In genomic region chr4:154838741-154839140, GRCm38 (mm10) we compare ENCODE assay signal across 20 mouse cellular contexts. TPM values are rescaled to one million over a fixed set of nuclear protein-coding genes. Genes with fewer than 3 reads are reported as not detected.
"Had no signal": no experiment of that assay in that cellular context is flagged by ENCODE, and none has a peak within 500 bp of the region (broad histone marks: within the 10 kb centered on the region; RNA-seq: fewer than 3 reads in every experiment).

No protein-coding gene starts in this region.

- H3K4me2 ChIP-seq: liver, embryonic 13.5 days; midbrain, embryonic 11.5 days had no signal

- H3K27ac ChIP-seq: layer of hippocampus, adult 2 months; liver, embryonic 13.5 days; stomach, postnatal 0 days had no signal

- H3K27me3 ChIP-seq: liver, embryonic 13.5 days had no signal

- DNase-seq: kidney, adult 9 months; kidney, postnatal 14 days; layer of hippocampus, adult 9-11 months; liver, embryonic 13.5 days; lung, adult 2 months; lung, postnatal 14 days; lung, postnatal 4 days; midbrain, embryonic 14.5 days; thymus, adult 2 months; thymus, postnatal 14 days; thymus, postnatal 4 days had no signal

- H3K9ac ChIP-seq: liver, embryonic 13.5 days had no signal

- H3K4me1 ChIP-seq: liver, embryonic 13.5 days had no signal

- H3K4me3 ChIP-seq: layer of hippocampus, adult 2 months; liver, embryonic 13.5 days had no signal

- H3K36me3 ChIP-seq: liver, embryonic 13.5 days had no signal

- H3K9me3 ChIP-seq: liver, embryonic 13.5 days had no signal

RNA-seq across cellular contexts. Expression of gene Ttc34, which starts 1.5 kb away (rescaled TPM):
- total RNA-seq: megakaryocyte progenitor cell, adult 5-6 weeks; megakaryocyte-erythroid progenitor cell, adult 5-6 weeks had no signal
- polyA plus RNA-seq: liver, embryonic 16.5 days had no signal

RNA-seq across cellular contexts. Expression of gene Mmel1, which starts 30.6 kb away (rescaled TPM):
- total RNA-seq: megakaryocyte progenitor cell, adult 5-6 weeks had no signal
- polyA plus RNA-seq: kidney, embryonic 16.5 days; large intestine, adult 2 months; limb, embryonic 11.5 days; stomach, postnatal 0 days had no signal
